In the genomic region with DNA sequence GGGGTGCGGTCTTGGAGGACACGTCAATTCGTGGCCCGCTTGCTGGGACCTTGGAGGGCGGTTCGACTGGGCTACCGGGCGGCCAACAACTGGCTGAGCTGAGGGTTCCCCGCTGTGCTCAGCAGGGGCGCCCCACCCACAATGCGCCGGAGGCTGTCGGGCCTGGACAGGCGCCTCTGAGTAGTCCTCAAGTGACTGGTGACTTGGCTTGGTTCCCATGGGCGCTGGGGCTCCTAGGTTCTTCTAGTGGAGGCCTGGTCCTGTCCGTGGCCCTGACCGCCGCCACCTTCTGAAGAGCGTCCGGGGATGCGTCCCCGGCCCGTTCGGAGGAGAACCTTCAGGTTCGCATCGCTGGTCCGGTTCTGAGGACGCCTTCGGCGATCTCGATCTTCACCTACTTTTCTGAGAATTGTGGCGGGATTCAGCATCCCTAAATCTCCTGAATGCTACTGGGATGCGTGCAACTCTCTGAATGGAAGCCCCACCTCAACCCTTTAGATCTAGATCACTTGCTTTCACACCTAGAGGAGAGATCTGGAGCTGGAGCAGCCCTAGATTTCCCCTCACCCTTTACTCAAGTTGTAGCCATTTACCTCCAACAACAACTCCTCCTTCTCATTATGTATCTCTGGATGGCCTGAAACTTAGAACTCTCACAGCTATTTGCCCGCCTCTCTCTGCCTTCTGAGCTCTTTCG, we compare ENCODE assay signal across 1 mouse cellular context.
A peak's percentile ranks its signal among the peaks of the same experiment; 100 is the strongest.
TF ChIP-seq lines count a peak whose summit lies in the region.

No protein-coding gene starts in this region.

TF ChIP-seq in CH12.LX, 34 proteins besides CTCF, POLR2A, EP300 and RAD21 (continued from another document):
- no peak for TF ChIP-seq MAZ (IDR thresholded peaks at IDR 0.05; ENCODE audit: low read depth, low read length)
- no peak for TF ChIP-seq USF2 (conservative IDR thresholded peaks at IDR 0.05; ENCODE audit: low read depth, low read length)
- TF ChIP-seq MXI1 (IDR thresholded peaks at IDR 0.05; ENCODE audit: low read depth, low read length) = peak; percentile 46; the same call in 1 of the 2 replicates
- peak; percentile 33; the same call in 1 of the 2 replicates for TF ChIP-seq POLR2AphosphoS2 (IDR thresholded peaks at IDR 0.05; ENCODE audit: low read depth, low read length)
- TF ChIP-seq NELFE (IDR thresholded peaks at IDR 0.05; ENCODE audit: low read depth, low read length) = peak; percentile 88
- TF ChIP-seq UBTF (IDR thresholded peaks at IDR 0.05; ENCODE audit: low read depth, low read length) = 0 out of 2 replicates have a peak, but pooled peaks have one; percentile 29
- TF ChIP-seq NRF1 (IDR thresholded peaks at IDR 0.05; ENCODE audit: low read depth, low read length) = peak; percentile 35; the same call in 1 of the 2 replicates
- TF ChIP-seq SIN3A (IDR thresholded peaks at IDR 0.05; ENCODE audit: low read length) = peak; percentile 35; the same call in 1 of the 2 replicates
- peak; percentile 76 for TF ChIP-seq TCF12 (IDR thresholded peaks at IDR 0.05; ENCODE audit: low read depth, low read length)
- TF ChIP-seq ZMIZ1 (IDR thresholded peaks at IDR 0.05; ENCODE audit: low read depth, low read length) = peak; percentile 81
